Mouse (Mus musculus): Measurements from ENCODE around the gene Stx8. TPM values are rescaled to one million over a fixed set of nuclear protein-coding genes. Genes with fewer than 3 reads are reported as not detected.

Stx8 gene
- total and polyA plus RNA-seq, 2 experiments, result 3.5 to 12.9 TPM

- no peak overlapping the region for H3K4me3 ChIP-seq (ENCODE audit: insufficient read depth, low read depth, low read length)
- TF ChIP-seq CTCF (IDR thresholded peaks at IDR 0.05; ENCODE audit: low read depth, low read length), result no peak
- no peak for TF ChIP-seq POLR2A (IDR thresholded peaks at IDR 0.05; ENCODE audit: extremely low read depth, insufficient read depth, low read length)
- no peaks in the 10 kb centered on the region for H3K79me2 ChIP-seq (ENCODE audit: control insufficient read depth, insufficient read depth, low read length)
- H3K27me3 ChIP-seq (ENCODE audit: control insufficient read depth, insufficient read depth, low read length), result no peaks in the 10 kb centered on the region
- WGBS, result 95% methylated on average over 9 of the region's 9 CpGs
- H3K4me1 ChIP-seq (ENCODE audit: control insufficient read depth, insufficient read depth, low read length), result no peaks in the 10 kb centered on the region
- H3K36me3 ChIP-seq (ENCODE audit: control insufficient read depth, insufficient read depth, low read length), result no peaks in the 10 kb centered on the region
- no peak overlapping the region for H3K27ac ChIP-seq (replicated peaks; ENCODE audit: insufficient read depth, low read depth, low read length)
- DNase-seq (ENCODE audit: extremely low read depth, low read depth, low spot score), result no peak
- H3K9ac ChIP-seq (ENCODE audit: low read depth, low read length), result no peak overlapping the region
Measured at GRCm38 (mm10) chr11:68037093-68037492, 71.1 kb downstream of the Stx8 start.

DNA sequence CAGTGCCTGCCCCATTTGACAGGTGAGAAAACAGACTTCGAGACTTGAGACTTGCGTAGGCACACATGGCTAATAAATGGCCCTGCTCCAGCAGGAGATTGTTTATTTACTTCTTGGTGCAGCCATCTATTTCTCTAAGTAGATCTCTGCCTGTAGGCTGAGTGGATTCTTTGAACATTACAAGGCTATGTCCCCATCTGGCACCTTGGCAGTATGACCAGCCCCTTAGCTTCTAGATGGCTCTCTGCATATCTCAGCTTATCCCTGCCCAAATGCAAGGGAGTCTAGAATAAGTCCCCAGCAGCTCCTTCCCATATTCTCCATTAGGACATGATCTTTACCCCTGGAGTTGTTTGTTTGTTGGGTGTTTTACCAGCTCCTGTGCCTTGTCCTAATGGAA lies 72.1 kb downstream of the Stx8 start:
- DNase-seq (ENCODE audit: extremely low read depth, low read depth, low spot score), result no peak
- no peak overlapping the region for H3K27ac ChIP-seq (replicated peaks; ENCODE audit: insufficient read depth, low read depth, low read length)
- H3K27me3 ChIP-seq (ENCODE audit: control insufficient read depth, insufficient read depth, low read length), result no peaks in the 10 kb centered on the region
- TF ChIP-seq POLR2A (IDR thresholded peaks at IDR 0.05; ENCODE audit: extremely low read depth, insufficient read depth, low read length) (no peak), CTCF (IDR thresholded peaks at IDR 0.05; ENCODE audit: low read depth, low read length) (no peak)
- WGBS, result 91% methylated on average over 2 of the region's 2 CpGs
- H3K79me2 ChIP-seq (ENCODE audit: control insufficient read depth, insufficient read depth, low read length), result no peaks in the 10 kb centered on the region
- no peaks in the 10 kb centered on the region for H3K4me1 ChIP-seq (ENCODE audit: control insufficient read depth, insufficient read depth, low read length)
- no peak overlapping the region for H3K4me3 ChIP-seq (ENCODE audit: insufficient read depth, low read depth, low read length)
- H3K36me3 ChIP-seq (ENCODE audit: control insufficient read depth, insufficient read depth, low read length), result no peaks in the 10 kb centered on the region
- H3K9ac ChIP-seq (ENCODE audit: low read depth, low read length), result no peak overlapping the region

DNA sequence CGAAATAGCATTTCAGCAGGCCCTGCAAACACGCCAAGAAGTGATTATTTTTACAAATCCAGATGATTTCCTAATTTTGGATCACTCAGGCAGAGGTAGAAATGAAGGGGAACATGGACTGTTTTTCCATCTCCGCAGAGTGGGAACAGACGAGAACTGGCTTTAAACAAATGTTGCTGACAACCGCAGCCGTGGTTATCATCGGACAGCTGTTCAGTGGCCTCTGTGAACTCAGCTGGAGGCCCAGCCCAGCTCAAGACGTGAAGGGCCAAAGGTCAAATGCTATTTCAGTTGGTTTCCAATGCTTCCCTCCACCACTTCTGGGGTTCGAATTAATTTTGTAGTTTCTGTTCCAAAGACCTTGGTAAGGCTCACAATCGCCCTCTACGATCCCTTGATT lies 78.2 kb downstream of the Stx8 start:
- WGBS, result 63% methylated on average over 11 of the region's 11 CpGs
- Histone ChIP-seq H3K27me3 (ENCODE audit: control insufficient read depth, insufficient read depth, low read length) (no peaks in the 10 kb centered on the region), H3K9ac (ENCODE audit: low read depth, low read length) (no peak overlapping the region), H3K79me2 (ENCODE audit: control insufficient read depth, insufficient read depth, low read length) (no peaks in the 10 kb centered on the region), H3K27ac (replicated peaks; ENCODE audit: insufficient read depth, low read depth, low read length) (no peak overlapping the region), H3K36me3 (ENCODE audit: control insufficient read depth, insufficient read depth, low read length) (no peaks in the 10 kb centered on the region), H3K4me1 (ENCODE audit: control insufficient read depth, insufficient read depth, low read length) (no peaks in the 10 kb centered on the region), H3K4me3 (ENCODE audit: insufficient read depth, low read depth, low read length) (no peak overlapping the region)
- TF ChIP-seq POLR2A (IDR thresholded peaks at IDR 0.05; ENCODE audit: extremely low read depth, insufficient read depth, low read length) (no peak), CTCF (IDR thresholded peaks at IDR 0.05; ENCODE audit: low read depth, low read length) (no peak)
- DNase-seq (ENCODE audit: extremely low read depth, low read depth, low spot score), result peak; percentile 27

DNA sequence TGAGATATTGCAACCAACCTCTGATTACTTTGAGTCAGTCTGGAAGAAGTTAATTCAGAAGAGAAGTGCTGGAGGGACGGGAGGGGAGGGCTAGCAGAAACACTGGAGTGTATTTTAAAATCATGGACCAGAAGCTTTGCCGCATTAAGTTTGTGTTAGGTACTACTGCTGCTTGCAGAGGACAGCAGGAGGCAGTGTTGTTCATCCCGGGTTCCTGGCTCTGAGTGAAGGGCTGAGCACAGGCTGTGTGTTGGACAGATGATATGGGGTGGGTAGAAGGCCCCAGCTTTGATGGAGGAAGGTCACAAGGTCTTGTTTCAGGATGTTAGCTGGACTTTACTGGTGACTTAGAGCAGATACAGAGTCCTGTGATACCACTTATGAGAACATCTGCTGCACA lies 80.9 kb downstream of the Stx8 start:
- H3K36me3 ChIP-seq (ENCODE audit: control insufficient read depth, insufficient read depth, low read length), result no peaks in the 10 kb centered on the region
- no peaks in the 10 kb centered on the region for H3K79me2 ChIP-seq (ENCODE audit: control insufficient read depth, insufficient read depth, low read length)
- TF ChIP-seq POLR2A (IDR thresholded peaks at IDR 0.05; ENCODE audit: extremely low read depth, insufficient read depth, low read length) (no peak), CTCF (IDR thresholded peaks at IDR 0.05; ENCODE audit: low read depth, low read length) (0 out of 2 replicates have a peak, but pooled peaks have one; percentile 26)
- WGBS, result 74% methylated on average over 3 of the region's 3 CpGs
- H3K27me3 ChIP-seq (ENCODE audit: control insufficient read depth, insufficient read depth, low read length), result no peaks in the 10 kb centered on the region
- no peak overlapping the region for H3K9ac ChIP-seq (ENCODE audit: low read depth, low read length)
- DNase-seq (ENCODE audit: extremely low read depth, low read depth, low spot score), result no peak
- H3K4me1 ChIP-seq (ENCODE audit: control insufficient read depth, insufficient read depth, low read length), result no peaks in the 10 kb centered on the region
- no peak overlapping the region for H3K4me3 ChIP-seq (ENCODE audit: insufficient read depth, low read depth, low read length)
- H3K27ac ChIP-seq (replicated peaks; ENCODE audit: insufficient read depth, low read depth, low read length), result no peak overlapping the region

DNA sequence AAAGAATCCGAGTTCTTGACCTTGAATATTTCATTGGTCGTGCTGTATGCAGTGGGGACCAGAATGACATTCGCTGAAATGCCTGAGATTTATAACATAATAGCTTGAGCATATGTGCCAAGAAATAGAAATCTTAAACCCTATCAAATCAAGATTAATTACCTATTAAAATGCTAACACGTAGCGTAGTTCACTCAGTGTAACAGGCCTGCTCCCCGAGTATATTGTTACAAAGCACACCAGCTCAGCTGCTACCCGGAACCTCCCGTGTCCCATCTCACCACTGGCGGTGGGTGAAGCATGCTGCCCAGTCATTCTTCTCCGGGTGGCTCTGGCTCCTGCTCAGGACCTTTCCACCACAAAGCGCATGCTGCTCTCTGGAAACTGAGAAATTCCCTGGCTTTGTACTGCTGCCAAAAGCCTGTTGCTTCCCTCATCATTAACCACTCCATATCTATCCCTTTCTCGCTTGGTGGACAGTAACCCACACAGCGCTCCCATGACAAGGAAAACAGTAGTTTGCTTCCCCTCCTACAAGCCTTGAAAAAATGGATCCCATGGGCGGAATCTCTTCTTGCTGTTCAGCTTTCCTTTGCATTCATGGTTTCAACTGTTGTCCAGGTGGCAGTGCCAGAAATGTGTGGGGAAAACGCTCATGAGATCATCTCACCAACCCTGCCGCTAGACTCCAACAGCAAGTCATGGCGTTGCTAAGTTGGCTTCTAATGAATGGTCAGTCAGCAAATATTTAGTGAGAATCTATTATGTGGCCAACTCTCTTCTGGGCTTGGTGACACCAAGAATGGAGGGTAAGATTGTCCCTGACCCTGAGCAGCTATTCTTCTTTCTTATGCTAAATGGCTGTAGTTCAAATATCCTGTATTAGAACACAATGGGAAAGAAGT lies 83.5 kb downstream of the Stx8 start:
- Histone ChIP-seq H3K79me2 (ENCODE audit: control insufficient read depth, insufficient read depth, low read length) (no peaks in the 10 kb centered on the region), H3K36me3 (ENCODE audit: control insufficient read depth, insufficient read depth, low read length) (no peaks in the 10 kb centered on the region), H3K4me3 (ENCODE audit: insufficient read depth, low read depth, low read length) (no peak overlapping the region), H3K27me3 (ENCODE audit: control insufficient read depth, insufficient read depth, low read length) (no peaks in the 10 kb centered on the region), H3K27ac (replicated peaks; ENCODE audit: insufficient read depth, low read depth, low read length) (no peak overlapping the region), H3K4me1 (ENCODE audit: control insufficient read depth, insufficient read depth, low read length) (no peaks in the 10 kb centered on the region), H3K9ac (ENCODE audit: low read depth, low read length) (no peak overlapping the region)
- DNase-seq (ENCODE audit: extremely low read depth, low read depth, low spot score), result no peak
- 93% methylated on average over 17 of the region's 17 CpGs for WGBS
- TF ChIP-seq POLR2A (IDR thresholded peaks at IDR 0.05; ENCODE audit: extremely low read depth, insufficient read depth, low read length) (no peak), CTCF (IDR thresholded peaks at IDR 0.05; ENCODE audit: low read depth, low read length) (no peak)

DNA sequence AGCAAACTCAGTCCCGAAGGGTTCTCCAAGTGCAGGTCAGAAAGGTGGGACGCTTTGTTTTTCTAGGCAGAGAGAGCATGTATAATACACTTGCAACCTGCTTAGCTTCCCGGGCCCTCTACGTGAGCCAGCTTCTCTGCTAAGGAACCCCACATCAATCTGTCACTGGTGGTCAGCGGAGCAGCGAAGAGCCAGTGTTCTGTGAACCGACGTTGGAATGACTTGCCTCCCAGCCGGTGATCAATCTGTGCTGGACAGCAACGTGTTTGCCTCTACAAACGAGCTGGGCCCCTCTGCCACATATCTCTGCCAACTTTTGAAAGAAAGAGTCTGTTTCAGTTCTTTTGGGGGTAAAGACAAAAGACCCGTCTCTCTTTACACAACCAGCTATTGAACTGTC lies 84.7 kb downstream of the Stx8 start:
- DNase-seq (ENCODE audit: extremely low read depth, low read depth, low spot score), result no peak
- H3K4me3 ChIP-seq (ENCODE audit: insufficient read depth, low read depth, low read length), result no peak overlapping the region
- H3K79me2 ChIP-seq (ENCODE audit: control insufficient read depth, insufficient read depth, low read length), result no peaks in the 10 kb centered on the region
- H3K9ac ChIP-seq (ENCODE audit: low read depth, low read length), result no peak overlapping the region
- no peaks in the 10 kb centered on the region for H3K27me3 ChIP-seq (ENCODE audit: control insufficient read depth, insufficient read depth, low read length)
- TF ChIP-seq POLR2A (IDR thresholded peaks at IDR 0.05; ENCODE audit: extremely low read depth, insufficient read depth, low read length) (no peak), CTCF (IDR thresholded peaks at IDR 0.05; ENCODE audit: low read depth, low read length) (no peak)
- no peak overlapping the region for H3K27ac ChIP-seq (replicated peaks; ENCODE audit: insufficient read depth, low read depth, low read length)
- WGBS, result 83% methylated on average over 12 of the region's 12 CpGs
- H3K4me1 ChIP-seq (ENCODE audit: control insufficient read depth, insufficient read depth, low read length), result no peaks in the 10 kb centered on the region
- no peaks in the 10 kb centered on the region for H3K36me3 ChIP-seq (ENCODE audit: control insufficient read depth, insufficient read depth, low read length)
